Mouse (Mus musculus) kidney, postnatal 4 days (tissue): ENCODE measurements around the gene Phlpp1.
"Not testable (repeated sequence)": the region's sequence is repeated elsewhere in the genome, so short reads cannot be mapped to it uniquely, and the experiment has no call there.

ENCODE experiments used
- DNase-seq, 2 experiments: peaks; one replicate each; pipeline ENCODE4 v3.0.0; 2021; ENCODE audit warnings: mixed read lengths in 2 of 2

The Phlpp1 gene

GRCm38 (mm10) chr1:106268028-106268799, 96.7 kb downstream of the Phlpp1 start:
- DNase-seq: no peak

- DNase-seq: no peak
These were observed 97.8 kb downstream of the Phlpp1 start for GRCm38 (mm10) chr1:106269337-106269736.

- DNase-seq: no peak
These were observed 101.4 kb downstream of the Phlpp1 start for GRCm38 (mm10) chr1:106272916-106273315.

GRCm38 (mm10) chr1:106273801-106274200, 102.2 kb downstream of the Phlpp1 start:
- DNase-seq: no peak

- peak in 1 of 2 experiments; percentile 21 for DNase-seq
These were observed 103.0 kb downstream of the Phlpp1 start for GRCm38 (mm10) chr1:106274561-106275001.

GRCm38 (mm10) chr1:106275142-106275541, 103.6 kb downstream of the Phlpp1 start:
- no peak for DNase-seq

GRCm38 (mm10) chr1:106275731-106276130, 104.2 kb downstream of the Phlpp1 start:
- DNase-seq: no peak

GRCm38 (mm10) chr1:106276824-106277223, 105.3 kb downstream of the Phlpp1 start:
- no peak for DNase-seq

GRCm38 (mm10) chr1:106277286-106277685, 105.7 kb downstream of the Phlpp1 start:
- no peak for DNase-seq

GRCm38 (mm10) chr1:106278552-106279060, 107.1 kb downstream of the Phlpp1 start:
- DNase-seq: no peak

- no peak for DNase-seq
These were observed 108.0 kb downstream of the Phlpp1 start for GRCm38 (mm10) chr1:106279404-106280123.

- DNase-seq: peak; percentile 30 to 34
These were observed 108.8 kb downstream of the Phlpp1 start for GRCm38 (mm10) chr1:106280171-106280913.

- no peak for DNase-seq
These were observed 115.3 kb downstream of the Phlpp1 start for GRCm38 (mm10) chr1:106286815-106287214.

GRCm38 (mm10) chr1:106289065-106289464, 117.5 kb downstream of the Phlpp1 start:
- no peak for DNase-seq

GRCm38 (mm10) chr1:106289580-106289979, 118.0 kb downstream of the Phlpp1 start:
- no peak for DNase-seq

- no peak for DNase-seq
These were observed 138.0 kb downstream of the Phlpp1 start for GRCm38 (mm10) chr1:106309394-106310039.

GRCm38 (mm10) chr1:106310285-106310684, 138.7 kb downstream of the Phlpp1 start:
- DNase-seq: no peak

- DNase-seq: not testable (repeated sequence)
These were observed 140.3 kb downstream of the Phlpp1 start for GRCm38 (mm10) chr1:106311830-106312229.

- no peak for DNase-seq
These were observed 142.9 kb downstream of the Phlpp1 start for GRCm38 (mm10) chr1:106314476-106314875.

- peak; percentile 4 to 17 for DNase-seq
These were observed 145.2 kb downstream of the Phlpp1 start for GRCm38 (mm10) chr1:106316641-106317304.

GRCm38 (mm10) chr1:106318341-106318740, 146.8 kb downstream of the Phlpp1 start:
- DNase-seq: no peak

- no peak for DNase-seq
These were observed 149.0 kb downstream of the Phlpp1 start for GRCm38 (mm10) chr1:106320583-106320982.
